Mouse (Mus musculus) kidney, adult 2 months (tissue): Measurements from ENCODE around the gene Rab4a. TPM values are rescaled to one million over a fixed set of nuclear protein-coding genes. Genes with fewer than 3 reads are reported as not detected.
A peak's percentile ranks its signal among the peaks of the same experiment; 100 is the strongest.

Source experiments
- DNase-seq: peaks from one replicate; pipeline ENCODE4 v3.0.0; 2021
- H3K27ac ChIP-seq: fragments of 200-500 bp; 2 replicates; pipeline ENCODE4 v1.5.1; 2012; ENCODE audit warnings: low read depth, low read length, control low read depth, inconsistent platforms; ENCODE audit not compliant: insufficient read depth
- H3K27me3 ChIP-seq: fragments of 200-500 bp; replicated peaks from 2 replicates; pipeline ENCODE4 v1.6.1; 2012; ENCODE audit warnings: mild to moderate bottlenecking, moderate library complexity, low read length, inconsistent platforms; ENCODE audit not compliant: control insufficient read depth, insufficient read depth
- H3K36me3 ChIP-seq: fragments of 200-500 bp; 2 replicates; pipeline ENCODE4 v1.6.1; 2012; ENCODE audit warnings: mild to moderate bottlenecking, moderate library complexity, low read length, inconsistent platforms; ENCODE audit not compliant: control insufficient read depth, insufficient read depth
- H3K4me1 ChIP-seq: fragments of 200-500 bp; 2 replicates; pipeline ENCODE4 v1.6.1; 2011; ENCODE audit warnings: low read length; ENCODE audit not compliant: control insufficient read depth, insufficient read depth
- H3K4me3 ChIP-seq: fragments of 200-500 bp; 2 replicates; pipeline ENCODE4 v1.5.1; 2011; ENCODE audit warnings: mild to moderate bottlenecking, low read depth, low read length, control low read depth; ENCODE audit not compliant: insufficient read depth
- CTCF ChIP-seq: fragments of 200-500 bp; conservative IDR thresholded peaks from 2 replicates; pipeline ENCODE4 v1.5.1; 2011; ENCODE audit warnings: low read depth, mild to moderate bottlenecking, control low read depth, low read length, moderate library complexity, mixed read lengths; ENCODE audit not compliant: insufficient read depth, insufficient read length
- POLR2A ChIP-seq: fragments of 200-500 bp; IDR thresholded peaks from one replicate; pipeline ENCODE4 v1.6.1; 2011; ENCODE audit warnings: low read depth, low read length, control low read depth
- WGBS: fragments of 180-500 bp; shearing (Covaris S2); methylation state at CpG from one replicate; pipeline ENCODE4 v1.1.7; 2018; 5-methylcytosine and 5-hydroxymethylcytosine counted together
- polyA plus RNA-seq: library from polyadenylated mRNA; depleted of rRNA; stranded (reverse); fragments of >200 nt; gene quantifications from 2 replicates; pipeline ENCODE4 v1.2.3, GENCODE M21; 2012

The Rab4a gene
- polyA plus RNA-seq, 1 experiment, result 42.7 TPM

- Histone ChIP-seq H3K4me3 (no peak overlapping the region), H3K4me1 (no peaks in the 10 kb centered on the region), H3K27me3 (no peaks in the 10 kb centered on the region), H3K27ac (no peak overlapping the region), H3K36me3 (no peaks in the 10 kb centered on the region)
- peak; percentile 28 for DNase-seq
- no peak for TF ChIP-seq POLR2A
- no peak for TF ChIP-seq CTCF
- 27% methylated on average over 14 of the region's 14 CpGs for WGBS
These were observed 17.2 kb upstream of the Rab4a start for GRCm38 (mm10) chr8:123788416-123789170.

- no peak overlapping the region for H3K27ac ChIP-seq
- H3K4me1 ChIP-seq, result no peaks in the 10 kb centered on the region
- H3K4me3 ChIP-seq, result no peak overlapping the region
- H3K36me3 ChIP-seq, result no peaks in the 10 kb centered on the region
- TF ChIP-seq POLR2A, result no peak
- TF ChIP-seq CTCF, result no peak
- DNase-seq, result no peak
- no peaks in the 10 kb centered on the region for H3K27me3 ChIP-seq
- 78% methylated on average over 9 of the region's 9 CpGs for WGBS
These were observed 16.3 kb upstream of the Rab4a start for GRCm38 (mm10) chr8:123789461-123789860.

GRCm38 (mm10) chr8:123789970-123790369 is 15.8 kb upstream of the Rab4a start:
- DNase-seq, result peak; percentile 89
- WGBS, result 2% methylated on average over 4 of the region's 4 CpGs
- H3K36me3 ChIP-seq, result no peaks in the 10 kb centered on the region
- no peaks in the 10 kb centered on the region for H3K27me3 ChIP-seq
- no peaks in the 10 kb centered on the region for H3K4me1 ChIP-seq
- no peak overlapping the region for H3K27ac ChIP-seq
- H3K4me3 ChIP-seq, result no peak overlapping the region
- TF ChIP-seq POLR2A, result no peak
- peak; percentile 94 for TF ChIP-seq CTCF

- no peak overlapping the region for H3K27ac ChIP-seq
- H3K4me1 ChIP-seq, result no peaks in the 10 kb centered on the region
- no peaks in the 10 kb centered on the region for H3K36me3 ChIP-seq
- TF ChIP-seq CTCF (no peak), POLR2A (no peak)
- H3K27me3 ChIP-seq, result no peaks in the 10 kb centered on the region
- WGBS, result 58% methylated on average over 16 of the region's 16 CpGs
- no peak overlapping the region for H3K4me3 ChIP-seq
- peak; percentile 54 for DNase-seq
These were observed 14.5 kb upstream of the Rab4a start for GRCm38 (mm10) chr8:123791101-123791844.

- H3K4me1 ChIP-seq, result no peaks in the 10 kb centered on the region
- no peak for DNase-seq
- no peaks in the 10 kb centered on the region for H3K27me3 ChIP-seq
- no peaks in the 10 kb centered on the region for H3K36me3 ChIP-seq
- no peak overlapping the region for H3K27ac ChIP-seq
- 70% methylated on average over 7 of the region's 7 CpGs for WGBS
- no peak for TF ChIP-seq CTCF
- TF ChIP-seq POLR2A, result no peak
- H3K4me3 ChIP-seq, result no peak overlapping the region
These were observed 13.9 kb upstream of the Rab4a start for GRCm38 (mm10) chr8:123791845-123792225.

- Histone ChIP-seq H3K27me3 (no peaks in the 10 kb centered on the region), H3K27ac (no peak overlapping the region), H3K4me1 (no peaks in the 10 kb centered on the region), H3K4me3 (no peak overlapping the region), H3K36me3 (no peaks in the 10 kb centered on the region)
- WGBS, result 40% methylated on average over 10 of the region's 10 CpGs
- no peak for DNase-seq
- TF ChIP-seq POLR2A (no peak), CTCF (no peak)
These were observed 11.9 kb upstream of the Rab4a start for GRCm38 (mm10) chr8:123793900-123794299.

GRCm38 (mm10) chr8:123794766-123795165 is 11.0 kb upstream of the Rab4a start:
- Histone ChIP-seq H3K27me3 (no peaks in the 10 kb centered on the region), H3K27ac (no peak overlapping the region), H3K36me3 (no peaks in the 10 kb centered on the region), H3K4me1 (no peaks in the 10 kb centered on the region), H3K4me3 (no peak overlapping the region)
- WGBS, result 83% methylated on average over 4 of the region's 4 CpGs
- no peak for DNase-seq
- TF ChIP-seq POLR2A (no peak), CTCF (no peak)
